Mouse (Mus musculus): Measurements from ENCODE around the gene Pex14. TPM values are rescaled to one million over a fixed set of nuclear protein-coding genes. Genes with fewer than 3 reads are reported as not detected.

Pex14 gene
- polyA plus RNA-seq, 1 experiment from 2014 or later, result 49.8 TPM

DNA sequence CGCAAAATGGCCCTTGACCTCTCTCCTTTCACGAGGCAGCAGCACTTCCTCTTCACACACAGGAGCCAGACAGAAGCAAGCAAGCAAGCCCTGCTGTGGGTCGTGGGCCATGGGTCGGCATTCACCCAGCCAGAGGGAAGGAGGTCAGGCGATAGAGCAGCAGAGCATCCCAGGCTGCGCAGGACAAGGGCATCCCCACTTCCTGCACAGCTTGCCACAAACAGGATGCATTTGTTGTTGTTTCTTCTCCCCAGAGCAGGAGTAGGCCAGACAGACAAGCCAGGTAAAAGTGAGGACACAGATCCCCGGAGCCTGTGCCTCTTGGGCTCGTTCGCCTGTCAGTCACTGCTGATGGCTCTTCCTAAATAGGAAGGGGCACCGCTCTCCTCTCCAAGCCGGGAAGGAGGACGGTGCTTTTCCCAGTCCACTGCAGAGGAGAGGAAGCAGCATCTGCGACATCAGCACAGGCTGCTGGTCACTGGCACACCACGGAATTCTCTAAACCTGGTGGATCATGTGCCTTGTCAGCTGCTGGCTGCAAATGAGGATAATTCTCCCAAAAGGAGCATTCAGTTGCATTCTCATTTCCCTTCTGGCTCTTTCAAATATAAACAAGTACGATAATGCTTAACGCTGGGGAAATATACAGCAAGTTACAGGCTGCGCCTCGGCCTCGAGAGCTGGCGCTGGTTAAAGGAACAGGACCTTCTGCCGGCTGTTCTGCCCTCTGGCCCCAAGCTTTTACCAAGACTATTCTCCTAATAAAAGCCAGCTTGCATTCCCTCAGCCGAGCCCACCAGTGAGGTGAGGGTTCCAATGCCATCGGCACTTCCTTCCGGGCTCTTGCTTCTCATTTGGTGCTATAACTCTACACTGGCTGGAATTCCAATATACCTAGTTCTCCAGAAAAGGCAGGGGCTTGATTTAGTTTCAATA, 113.9 kb downstream of the Pex14 start:
- H3K4me1 ChIP-seq (ENCODE audit: control insufficient read depth, insufficient read depth, low read length), result peaks cover 6% of the 10 kb centered on the region

DNA sequence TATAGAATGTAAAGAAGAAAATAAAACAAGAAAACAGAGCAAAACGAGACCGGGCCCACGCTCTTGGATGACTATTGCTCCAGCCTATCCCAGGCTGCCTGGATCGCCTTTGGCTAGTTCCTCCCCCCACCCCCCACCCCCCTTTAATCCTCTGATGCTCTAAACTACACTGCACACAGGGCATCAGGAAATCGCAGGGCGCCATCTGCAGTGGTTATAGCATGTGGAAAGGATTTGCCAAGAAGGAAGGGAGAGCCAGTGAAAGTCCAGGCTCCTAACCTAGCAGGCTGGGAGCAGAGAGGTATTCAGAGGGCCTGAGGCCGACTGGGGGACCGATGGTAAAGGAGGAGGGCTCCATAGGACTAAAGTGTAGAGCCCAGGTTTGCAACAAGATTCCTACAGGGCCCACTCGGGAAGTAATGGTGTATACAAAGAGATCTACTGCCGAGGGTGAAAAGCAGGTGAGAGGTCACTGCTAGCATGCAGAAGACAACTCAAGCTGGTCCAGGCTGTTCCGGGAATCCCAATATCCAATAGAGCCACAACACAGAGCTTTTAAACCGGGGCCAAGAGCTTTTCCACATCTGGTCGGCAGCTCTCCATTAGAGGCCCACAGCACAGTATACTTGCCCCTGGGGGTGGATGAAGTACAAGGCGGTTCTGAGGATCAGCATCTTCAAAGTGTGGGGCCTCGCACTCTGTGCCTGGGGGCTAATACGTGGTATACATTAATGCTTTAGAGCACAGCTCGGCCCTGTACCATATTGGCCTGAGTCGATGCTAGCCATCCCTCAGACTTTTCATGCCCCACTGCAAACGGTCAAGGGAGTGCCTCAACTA, 114.8 kb downstream of the Pex14 start:
- Histone ChIP-seq H3K9me3 (replicated peaks; ENCODE audit: control insufficient read depth, low read length) (no peaks in the 10 kb centered on the region), H3K27me3 (ENCODE audit: control insufficient read depth, insufficient read depth, low read length) (no peaks in the 10 kb centered on the region), H3K27ac (ENCODE audit: low read length) (no peak overlapping the region), H3K4me1 (ENCODE audit: control insufficient read depth, insufficient read depth, low read length) (peaks cover 6% of the 10 kb centered on the region), H3K9ac (ENCODE audit: low read length) (no peak overlapping the region), H3K4me2 (ENCODE audit: low read depth, low read length) (no peak overlapping the region), H3K4me3 (replicated peaks; ENCODE audit: low read length) (no peak overlapping the region), H3K36me3 (ENCODE audit: control insufficient read depth, insufficient read depth, low read length) (no peaks in the 10 kb centered on the region)
- no peak for ATAC-seq (ENCODE audit: insufficient read depth, low FRiP score)
- 71% methylated on average over 19 of the region's 19 CpGs for WGBS

More for the DNA sequence above, 113.9 kb downstream of the Pex14 start:
- H3K36me3 ChIP-seq (ENCODE audit: control insufficient read depth, insufficient read depth, low read length), result no peaks in the 10 kb centered on the region
- WGBS, result 46% methylated on average over 24 of the region's 24 CpGs
- 0 out of 2 replicates have a peak overlapping the region, but pooled peaks have one; percentile 18 for H3K9ac ChIP-seq (ENCODE audit: low read length)
- no peaks in the 10 kb centered on the region for H3K9me3 ChIP-seq (replicated peaks; ENCODE audit: control insufficient read depth, low read length)
- H3K27me3 ChIP-seq (ENCODE audit: control insufficient read depth, insufficient read depth, low read length), result no peaks in the 10 kb centered on the region
- no peak overlapping the region for H3K4me3 ChIP-seq (replicated peaks; ENCODE audit: low read length)
- no peak overlapping the region for H3K4me2 ChIP-seq (ENCODE audit: low read depth, low read length)
- ATAC-seq (ENCODE audit: insufficient read depth, low FRiP score), result no peak
- H3K27ac ChIP-seq (ENCODE audit: low read length), result no peak overlapping the region

DNA sequence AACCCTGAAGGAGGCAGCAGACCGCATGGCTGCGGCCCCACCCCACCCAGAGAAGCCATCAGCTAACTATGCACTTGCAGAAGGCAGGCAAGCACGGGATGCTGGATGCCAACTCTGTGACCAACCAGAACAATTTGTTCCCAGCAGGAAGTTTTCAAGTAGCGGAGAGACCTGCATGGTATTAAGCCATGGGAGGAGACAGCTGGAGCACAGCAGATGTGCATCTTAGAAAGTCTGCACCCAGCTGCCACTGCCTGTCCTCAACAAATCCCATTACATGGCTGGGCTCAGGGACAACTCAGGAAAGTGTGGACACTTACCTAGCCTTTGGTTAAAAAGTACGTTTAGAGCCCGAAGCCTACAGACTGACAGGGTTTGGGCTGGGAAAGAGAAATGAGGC, 117.4 kb downstream of the Pex14 start:
- H3K27ac ChIP-seq (ENCODE audit: low read length), result no peak overlapping the region
- ATAC-seq (ENCODE audit: insufficient read depth, low FRiP score), result no peak
- H3K27me3 ChIP-seq (ENCODE audit: control insufficient read depth, insufficient read depth, low read length), result no peaks in the 10 kb centered on the region
- no peak overlapping the region for H3K4me3 ChIP-seq (replicated peaks; ENCODE audit: low read length)
- no peak overlapping the region for H3K9ac ChIP-seq (ENCODE audit: low read length)
- no peaks in the 10 kb centered on the region for H3K36me3 ChIP-seq (ENCODE audit: control insufficient read depth, insufficient read depth, low read length)
- peaks cover 6% of the 10 kb centered on the region for H3K4me1 ChIP-seq (ENCODE audit: control insufficient read depth, insufficient read depth, low read length)
- no peaks in the 10 kb centered on the region for H3K9me3 ChIP-seq (replicated peaks; ENCODE audit: control insufficient read depth, low read length)
- no peak overlapping the region for H3K4me2 ChIP-seq (ENCODE audit: low read depth, low read length)
- WGBS, result 77% methylated on average over 6 of the region's 6 CpGs

DNA sequence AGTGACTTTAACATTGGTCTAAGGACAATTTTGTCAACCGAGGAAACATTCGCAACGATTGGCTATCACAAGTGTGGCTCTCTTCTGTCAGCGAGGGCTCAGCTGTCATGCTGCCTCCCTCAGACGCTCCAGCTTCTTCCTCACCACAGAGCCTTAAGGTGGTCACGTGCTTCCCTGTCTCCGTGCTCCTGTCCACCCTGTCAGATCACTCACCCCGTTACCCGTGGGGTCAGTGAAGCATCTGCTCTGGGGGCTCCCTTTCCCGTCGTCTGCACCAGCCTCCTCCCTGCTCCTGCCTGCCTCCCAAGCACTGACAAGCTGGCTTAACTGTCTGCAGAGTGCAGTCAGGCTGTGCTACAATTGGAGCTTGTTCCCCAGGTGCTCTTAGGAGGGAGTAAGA, 119.8 kb downstream of the Pex14 start:
- H3K9ac ChIP-seq (ENCODE audit: low read length), result no peak overlapping the region
- no peak overlapping the region for H3K27ac ChIP-seq (ENCODE audit: low read length)
- ATAC-seq (ENCODE audit: insufficient read depth, low FRiP score), result no peak
- H3K4me1 ChIP-seq (ENCODE audit: control insufficient read depth, insufficient read depth, low read length), result no peaks in the 10 kb centered on the region
- H3K9me3 ChIP-seq (replicated peaks; ENCODE audit: control insufficient read depth, low read length), result no peaks in the 10 kb centered on the region
- 76% methylated on average over 11 of the region's 11 CpGs for WGBS
- H3K4me3 ChIP-seq (replicated peaks; ENCODE audit: low read length), result no peak overlapping the region
- H3K27me3 ChIP-seq (ENCODE audit: control insufficient read depth, insufficient read depth, low read length), result no peaks in the 10 kb centered on the region
- no peaks in the 10 kb centered on the region for H3K36me3 ChIP-seq (ENCODE audit: control insufficient read depth, insufficient read depth, low read length)
- H3K4me2 ChIP-seq (ENCODE audit: low read depth, low read length), result no peak overlapping the region

DNA sequence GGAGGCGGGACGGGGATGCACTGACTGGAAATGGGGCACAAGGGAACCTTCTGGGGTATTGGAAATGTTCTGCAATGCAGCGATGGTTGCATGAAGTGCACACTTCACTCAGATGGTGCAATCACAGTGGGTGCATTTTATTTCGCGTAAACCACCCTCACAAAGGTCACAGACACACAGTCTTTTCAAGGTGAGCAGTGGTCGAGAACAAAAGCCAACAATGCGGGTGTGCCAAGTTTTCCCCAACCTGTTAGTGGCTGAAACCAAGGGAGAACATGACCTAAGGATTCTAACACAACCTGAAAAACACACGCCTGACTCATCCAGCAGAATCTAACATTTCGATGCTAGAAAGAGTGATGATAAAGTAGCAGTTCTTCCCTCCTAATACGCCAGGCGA, 120.8 kb downstream of the Pex14 start:
- Histone ChIP-seq H3K4me2 (ENCODE audit: low read depth, low read length) (no peak overlapping the region), H3K27me3 (ENCODE audit: control insufficient read depth, insufficient read depth, low read length) (no peaks in the 10 kb centered on the region), H3K4me1 (ENCODE audit: control insufficient read depth, insufficient read depth, low read length) (no peaks in the 10 kb centered on the region), H3K27ac (ENCODE audit: low read length) (no peak overlapping the region), H3K9me3 (replicated peaks; ENCODE audit: control insufficient read depth, low read length) (no peaks in the 10 kb centered on the region), H3K9ac (ENCODE audit: low read length) (no peak overlapping the region), H3K4me3 (replicated peaks; ENCODE audit: low read length) (no peak overlapping the region), H3K36me3 (ENCODE audit: control insufficient read depth, insufficient read depth, low read length) (no peaks in the 10 kb centered on the region)
- 80% methylated on average over 11 of the region's 11 CpGs for WGBS
- no peak for ATAC-seq (ENCODE audit: insufficient read depth, low FRiP score)

DNA sequence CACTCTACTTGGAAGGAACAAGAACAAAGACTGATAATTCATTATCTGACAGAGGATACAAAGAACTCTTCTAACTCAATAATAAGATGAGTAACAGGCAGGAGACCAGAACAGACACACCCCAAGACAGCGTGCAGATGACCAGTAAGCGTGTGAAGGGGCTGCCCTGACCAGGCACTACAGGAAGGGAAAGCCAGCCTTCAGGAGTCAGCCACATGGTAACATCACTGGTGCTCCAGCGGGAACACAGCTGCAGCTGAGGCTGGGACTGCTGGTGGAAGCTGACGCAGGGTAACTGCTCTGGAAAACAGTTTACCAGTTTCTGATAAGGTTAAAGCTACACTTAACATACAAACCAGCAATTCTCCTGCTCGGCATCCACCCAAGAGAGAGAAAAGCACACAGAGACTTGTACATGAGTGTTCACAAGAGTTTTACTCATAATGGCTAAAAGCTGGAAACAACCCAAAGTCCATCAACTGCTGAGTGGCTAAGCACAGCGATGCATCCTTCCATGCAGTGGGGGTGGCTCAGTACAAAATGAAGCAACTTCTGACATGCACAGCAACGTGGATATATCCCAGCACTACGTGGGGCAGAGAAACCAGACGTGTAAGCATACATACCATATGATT, 121.3 kb downstream of the Pex14 start:
- WGBS, result 67% methylated on average over 9 of the region's 9 CpGs
- no peak for ATAC-seq (ENCODE audit: insufficient read depth, low FRiP score)
- Histone ChIP-seq H3K9me3 (replicated peaks; ENCODE audit: control insufficient read depth, low read length) (no peaks in the 10 kb centered on the region), H3K9ac (ENCODE audit: low read length) (no peak overlapping the region), H3K4me1 (ENCODE audit: control insufficient read depth, insufficient read depth, low read length) (no peaks in the 10 kb centered on the region), H3K27me3 (ENCODE audit: control insufficient read depth, insufficient read depth, low read length) (no peaks in the 10 kb centered on the region), H3K4me2 (ENCODE audit: low read depth, low read length) (no peak overlapping the region), H3K4me3 (replicated peaks; ENCODE audit: low read length) (no peak overlapping the region), H3K36me3 (ENCODE audit: control insufficient read depth, insufficient read depth, low read length) (no peaks in the 10 kb centered on the region), H3K27ac (ENCODE audit: low read length) (peak overlapping the region; percentile 60)

DNA sequence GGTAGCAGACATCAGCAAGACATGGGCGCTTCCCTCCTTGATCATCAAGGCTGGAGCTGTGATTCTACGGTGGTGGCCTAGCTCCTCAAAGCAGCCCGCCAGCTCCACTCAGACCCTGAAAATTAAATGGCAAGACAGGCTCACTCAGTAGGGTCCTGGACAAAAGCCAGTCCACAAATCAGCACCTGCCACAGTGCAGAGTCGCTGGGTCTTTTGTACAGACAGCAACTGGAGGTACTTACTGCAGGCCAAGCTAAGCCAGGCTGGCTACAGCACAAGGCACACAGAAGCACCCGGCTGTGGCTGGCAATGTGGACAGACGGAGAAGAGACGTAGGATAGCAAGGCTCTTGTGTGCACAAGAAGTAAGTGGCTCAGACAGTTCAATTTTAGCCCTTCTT, 124.8 kb downstream of the Pex14 start:
- Histone ChIP-seq H3K9me3 (replicated peaks; ENCODE audit: control insufficient read depth, low read length) (no peaks in the 10 kb centered on the region), H3K4me3 (replicated peaks; ENCODE audit: low read length) (no peak overlapping the region), H3K9ac (ENCODE audit: low read length) (no peak overlapping the region), H3K4me2 (ENCODE audit: low read depth, low read length) (no peak overlapping the region), H3K4me1 (ENCODE audit: control insufficient read depth, insufficient read depth, low read length) (peaks cover 21% of the 10 kb centered on the region), H3K27me3 (ENCODE audit: control insufficient read depth, insufficient read depth, low read length) (no peaks in the 10 kb centered on the region), H3K27ac (ENCODE audit: low read length) (no peak overlapping the region), H3K36me3 (ENCODE audit: control insufficient read depth, insufficient read depth, low read length) (no peaks in the 10 kb centered on the region)
- no peak for ATAC-seq (ENCODE audit: insufficient read depth, low FRiP score)
- WGBS, result 73% methylated on average over 7 of the region's 7 CpGs

DNA sequence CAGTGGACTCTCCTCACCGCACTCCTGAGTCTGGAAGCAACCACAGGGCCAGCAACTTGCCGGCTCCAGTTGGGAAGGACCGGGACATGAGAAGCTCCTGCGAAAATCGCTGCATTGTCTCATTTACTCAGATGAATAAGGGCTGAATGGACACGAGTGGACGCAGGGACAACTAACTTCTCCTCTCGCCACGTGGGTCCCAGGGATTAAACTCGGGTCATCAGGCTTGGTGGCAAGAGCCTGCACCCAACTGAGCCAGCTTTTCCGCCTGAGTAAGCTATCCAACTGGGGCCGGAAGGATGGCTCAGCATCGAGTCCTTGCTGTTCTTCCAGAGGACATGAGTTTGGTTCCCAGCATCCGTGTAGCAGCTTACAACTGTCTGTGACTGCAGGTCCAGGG, 126.3 kb downstream of the Pex14 start:
- no peak overlapping the region for H3K27ac ChIP-seq (ENCODE audit: low read length)
- no peaks in the 10 kb centered on the region for H3K36me3 ChIP-seq (ENCODE audit: control insufficient read depth, insufficient read depth, low read length)
- 85% methylated on average over 14 of the region's 14 CpGs for WGBS
- no peak for ATAC-seq (ENCODE audit: insufficient read depth, low FRiP score)
- no peak overlapping the region for H3K4me2 ChIP-seq (ENCODE audit: low read depth, low read length)
- no peaks in the 10 kb centered on the region for H3K9me3 ChIP-seq (replicated peaks; ENCODE audit: control insufficient read depth, low read length)
- no peaks in the 10 kb centered on the region for H3K27me3 ChIP-seq (ENCODE audit: control insufficient read depth, insufficient read depth, low read length)
- H3K4me3 ChIP-seq (replicated peaks; ENCODE audit: low read length), result no peak overlapping the region
- H3K4me1 ChIP-seq (ENCODE audit: control insufficient read depth, insufficient read depth, low read length), result peaks cover 29% of the 10 kb centered on the region
- no peak overlapping the region for H3K9ac ChIP-seq (ENCODE audit: low read length)

DNA sequence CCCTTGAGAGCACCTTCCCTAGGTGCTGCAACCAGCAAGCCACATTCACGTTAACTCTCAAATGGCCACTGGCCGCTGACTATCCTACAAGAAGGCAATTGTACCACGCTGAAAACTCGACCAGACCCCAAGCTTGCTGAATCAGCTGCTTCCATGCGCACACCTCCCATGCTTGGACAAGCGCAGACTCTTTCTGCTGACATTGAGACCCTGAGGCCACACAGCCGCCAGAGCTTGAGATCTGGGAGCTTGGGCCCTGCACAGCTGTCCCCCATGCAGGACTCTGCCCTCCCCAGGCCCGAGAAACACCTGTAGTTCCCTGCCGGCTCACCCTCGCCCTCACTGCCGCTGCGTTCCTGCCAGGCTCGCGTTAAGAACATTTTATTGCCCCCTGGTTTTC, 127.0 kb downstream of the Pex14 start:
- ATAC-seq (ENCODE audit: insufficient read depth, low FRiP score), result no peak
- Histone ChIP-seq H3K4me3 (replicated peaks; ENCODE audit: low read length) (no peak overlapping the region), H3K4me2 (ENCODE audit: low read depth, low read length) (no peak overlapping the region), H3K9ac (ENCODE audit: low read length) (no peak overlapping the region), H3K9me3 (replicated peaks; ENCODE audit: control insufficient read depth, low read length) (no peaks in the 10 kb centered on the region), H3K27ac (ENCODE audit: low read length) (no peak overlapping the region), H3K4me1 (ENCODE audit: control insufficient read depth, insufficient read depth, low read length) (peaks cover 35% of the 10 kb centered on the region), H3K27me3 (ENCODE audit: control insufficient read depth, insufficient read depth, low read length) (no peaks in the 10 kb centered on the region), H3K36me3 (ENCODE audit: control insufficient read depth, insufficient read depth, low read length) (no peaks in the 10 kb centered on the region)
- 83% methylated on average over 14 of the region's 14 CpGs for WGBS
